Mouse (Mus musculus): ENCODE data around the gene 2610028H24Rik. TPM values are rescaled to one million over a fixed set of nuclear protein-coding genes. Genes with fewer than 3 reads are reported as not detected.

The 2610028H24Rik gene
- total and polyA plus RNA-seq, 3 experiments: 0.10 to 0.15 TPM; not detected in 1

DNA sequence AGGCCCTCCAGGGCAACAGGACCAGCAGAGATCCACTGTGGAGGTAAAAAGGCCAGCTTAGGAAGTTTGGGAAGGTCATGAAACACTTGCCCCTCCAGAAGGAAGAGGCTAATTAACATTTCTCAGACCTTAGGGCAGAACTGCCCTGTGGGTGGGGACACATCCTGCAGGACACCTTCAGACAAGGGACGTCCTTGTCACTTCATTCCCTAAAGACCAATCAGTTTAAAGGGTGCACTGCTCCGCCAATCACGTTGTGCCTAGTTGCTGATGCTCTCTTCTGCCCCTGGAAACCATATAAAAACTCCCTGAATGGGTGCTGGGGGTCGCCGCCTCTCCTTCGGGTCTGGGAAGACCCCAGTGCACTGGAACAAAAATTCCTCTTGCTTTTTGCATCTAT is 13.8 kb downstream of the 2610028H24Rik start:
- H3K27me3 ChIP-seq (ENCODE audit: control insufficient read depth in 1 of 2, insufficient read depth in 2 of 2, low read length in 2 of 2): no peaks in the 10 kb centered on the region
- TF ChIP-seq GATA1 (IDR thresholded peaks at IDR 0.05; ENCODE audit: low read depth, low read length) (no peak), RCOR1 (IDR thresholded peaks at IDR 0.05; ENCODE audit: low read depth, low read length) (no peak)
- H3K9me3 ChIP-seq (replicated peaks; ENCODE audit: insufficient read depth, low read length): no peaks in the 10 kb centered on the region
- no peak for DNase-seq (ENCODE audit: low read depth, low spot score)
- no peak overlapping the region for H3K9ac ChIP-seq (ENCODE audit: control insufficient read depth, low read depth, low read length, poor library complexity, severe bottlenecking)
- peaks cover 1 to 2% of the 10 kb centered on the region in 2 experiments; a peak in 3 of 4 replicates for H3K4me1 ChIP-seq (ENCODE audit: control insufficient read depth in 1 of 2, insufficient read depth in 2 of 2, low read length in 2 of 2)
- H3K79me2 ChIP-seq (ENCODE audit: control insufficient read depth, insufficient read depth, low read length, poor library complexity): no peaks in the 10 kb centered on the region
- H3K4me3 ChIP-seq (ENCODE audit: control insufficient read depth in 1 of 2, insufficient read depth in 1 of 2, low read depth in 2 of 2, low read length in 2 of 2): no peak overlapping the region
- H3K27ac ChIP-seq (ENCODE audit: control insufficient read depth, low read depth, low read length): no peak overlapping the region
- peaks cover 0 to 2% of the 10 kb centered on the region in 2 experiments; a peak in 2 of 4 replicates for H3K36me3 ChIP-seq (ENCODE audit: control insufficient read depth in 1 of 2, insufficient read depth in 2 of 2, low read length in 2 of 2)

DNA sequence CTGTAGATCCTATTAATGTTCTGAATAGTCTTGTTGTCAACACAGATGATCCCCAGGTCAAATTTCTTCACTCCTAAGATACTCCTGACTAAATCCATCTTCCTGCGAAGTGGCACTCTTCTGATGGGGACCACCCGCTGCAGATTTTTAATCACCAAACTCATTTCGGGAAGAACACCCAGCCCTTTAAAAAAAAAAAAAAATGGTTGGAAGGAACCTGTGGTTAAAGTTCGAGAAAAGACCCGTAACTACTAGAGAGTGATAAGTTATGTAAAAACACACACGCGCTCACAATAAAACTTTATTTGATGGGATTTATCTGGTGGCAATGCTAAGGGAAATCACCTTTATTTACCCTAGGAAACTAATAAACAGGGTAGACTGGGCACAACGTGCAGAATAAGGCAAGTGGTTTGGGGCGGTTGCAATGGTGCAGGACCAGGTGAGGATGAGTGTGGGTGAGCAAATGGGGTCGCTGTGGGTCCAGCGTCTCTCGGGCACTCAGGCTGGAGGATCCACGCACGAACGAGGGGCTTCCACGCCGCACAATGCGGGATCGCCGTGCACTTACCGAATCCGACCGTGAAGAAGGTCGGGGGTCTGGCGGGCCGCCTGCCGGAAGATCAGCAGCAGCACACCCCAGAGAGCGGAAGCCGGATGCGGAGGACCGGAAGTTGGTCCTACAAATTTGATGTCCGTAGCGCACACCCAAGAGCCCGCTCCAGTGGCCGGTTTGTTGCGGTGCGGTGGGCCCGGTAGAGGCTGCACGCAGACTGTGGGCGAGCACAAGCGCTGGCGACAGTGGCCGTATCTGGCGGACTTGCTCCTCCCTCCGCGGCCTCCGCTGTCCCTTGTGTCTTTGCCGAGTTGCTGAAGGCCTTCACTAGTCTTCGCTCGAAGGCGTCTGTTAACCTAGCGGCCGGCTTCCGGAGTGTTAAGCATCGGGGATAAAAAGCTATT is 19.6 kb downstream of the 2610028H24Rik start, which contains the start of the genes Mcm3ap and Ybey:
Gene Mcm3ap (plus strand): TSS at position 725 of the 960 bp plus-strand sequence.
Gene Ybey (minus strand): TSS at position 912 of the 960 bp plus-strand sequence.
- H3K4me3 ChIP-seq (ENCODE audit: control insufficient read depth in 1 of 2, insufficient read depth in 1 of 2, low read depth in 2 of 2, low read length in 2 of 2): peak within 1 kb of the TSS; percentile 83 to 92
- peaks cover 32% of the 10 kb centered on the region for H3K79me2 ChIP-seq (ENCODE audit: control insufficient read depth, insufficient read depth, low read length, poor library complexity)
- peak within 1 kb of the TSS; percentile 86 for H3K9ac ChIP-seq (ENCODE audit: control insufficient read depth, low read depth, low read length, poor library complexity, severe bottlenecking)
- TF ChIP-seq SIN3A (IDR thresholded peaks at IDR 0.05; ENCODE audit: low read length) (peak; percentile 76), RCOR1 (IDR thresholded peaks at IDR 0.05; ENCODE audit: low read depth, low read length) (0 out of 2 replicates have a peak, but pooled peaks have one; percentile 6), ZNF384 (IDR thresholded peaks at IDR 0.05; ENCODE audit: low read depth, low read length) (peak; percentile 84), GATA1 (IDR thresholded peaks at IDR 0.05; ENCODE audit: low read depth, low read length) (no peak), TCF12 (IDR thresholded peaks at IDR 0.05; ENCODE audit: low read depth, low read length) (peak; percentile 68), UBTF (IDR thresholded peaks at IDR 0.05; ENCODE audit: borderline replicate concordance, insufficient read depth, low read depth, low read length) (0 out of 2 replicates have a peak, but pooled peaks have one; percentile 93), E2F4 (IDR thresholded peaks at IDR 0.05; ENCODE audit: borderline replicate concordance, low read depth, low read length) (no peak), ELF1 (IDR thresholded peaks at IDR 0.05; ENCODE audit: low read depth, low read length) (peak; percentile 91), POLR2A (IDR thresholded peaks at IDR 0.05; ENCODE audit: control insufficient read depth in 1 of 2, insufficient read depth in 1 of 2, low read depth in 1 of 2, low read length in 2 of 2, poor library complexity in 1 of 2) (peak; percentile 65 to 90; a peak in 3 of 4 replicates), ZKSCAN1 (IDR thresholded peaks at IDR 0.05; ENCODE audit: low read depth, low read length) (no peak), TBP (IDR thresholded peaks at IDR 0.05; ENCODE audit: low read depth, low read length) (peak; percentile 89), POLR2AphosphoS2 (IDR thresholded peaks at IDR 0.05; ENCODE audit: low read length) (peak; percentile 47; the same call in 1 of the 2 replicates), ETS1 (IDR thresholded peaks at IDR 0.05; ENCODE audit: low read depth, low read length) (peak; percentile 40; the same call in 1 of the 2 replicates), CHD2 (IDR thresholded peaks at IDR 0.05; ENCODE audit: low read length) (no peak), KAT2A (conservative IDR thresholded peaks at IDR 0.05; ENCODE audit: low read depth, low read length) (no peak; the same call in 1 of the 2 replicates), NELFE (IDR thresholded peaks at IDR 0.05; ENCODE audit: low read depth, low read length) (peak; percentile 92), HCFC1 (IDR thresholded peaks at IDR 0.05; ENCODE audit: low read depth, low read length) (peak; percentile 94), ZC3H11A (IDR thresholded peaks at IDR 0.05; ENCODE audit: low read depth, low read length) (no peak), EP300 (IDR thresholded peaks at IDR 0.05; ENCODE audit: low read depth in 1 of 2, low read length in 2 of 2) (no peak; a peak in 1 of 4 replicates), CHD1 (IDR thresholded peaks at IDR 0.05; ENCODE audit: low read depth, low read length) (no peak), USF2 (IDR thresholded peaks at IDR 0.05; ENCODE audit: borderline replicate concordance in 1 of 2, insufficient read depth in 1 of 2, low read depth in 1 of 2, low read length in 2 of 2) (no peak), MAX (IDR thresholded peaks at IDR 0.05; ENCODE audit: low read length) (peak; percentile 48; the same call in 1 of the 2 replicates), CTCF (IDR thresholded peaks at IDR 0.05 in 2 of 3, conservative IDR thresholded peaks at IDR 0.05 in 1 of 3; ENCODE audit: control insufficient read depth in 1 of 3, insufficient read depth in 1 of 3, low read depth in 2 of 3, low read length in 3 of 3, poor library complexity in 1 of 3, severe bottlenecking in 1 of 3) (peak in 1 of 3 experiments; percentile 5; a peak in 2 of 6 replicates), MXI1 (IDR thresholded peaks at IDR 0.05; ENCODE audit: low read depth, low read length) (peak; percentile 79), MYB (IDR thresholded peaks at IDR 0.05; ENCODE audit: low read depth, low read length) (no peak), MYC (IDR thresholded peaks at IDR 0.05; ENCODE audit: low read depth, low read length) (peak; percentile 81)
- peak; percentile 96 for DNase-seq (ENCODE audit: low read depth, low spot score)
- no peaks in the 10 kb centered on the region for H3K9me3 ChIP-seq (replicated peaks; ENCODE audit: insufficient read depth, low read length)
- H3K27ac ChIP-seq (ENCODE audit: control insufficient read depth, low read depth, low read length): peak within 1 kb of the TSS; percentile 70
- peaks cover 2 to 5% of the 10 kb centered on the region in 2 experiments for H3K36me3 ChIP-seq (ENCODE audit: control insufficient read depth in 1 of 2, insufficient read depth in 2 of 2, low read length in 2 of 2)
- H3K4me1 ChIP-seq (ENCODE audit: control insufficient read depth in 1 of 2, insufficient read depth in 2 of 2, low read length in 2 of 2): peaks cover 3 to 6% of the 10 kb centered on the region in 2 experiments; a peak in 3 of 4 replicates
- no peaks in the 10 kb centered on the region for H3K27me3 ChIP-seq (ENCODE audit: control insufficient read depth in 1 of 2, insufficient read depth in 2 of 2, low read length in 2 of 2)

Measured in MEL (cell line).